Mouse (Mus musculus) limb, embryonic 14.5 days (tissue): ENCODE data around the gene Umodl1. TPM values are rescaled to one million over a fixed set of nuclear protein-coding genes. Genes with fewer than 3 reads are reported as not detected.

Experiments
- ATAC-seq: fragments of 200-750 bp; cut with Nextera tagmentation; 2 replicates; pipeline ENCODE4 v1.8.0; 2017; ENCODE audit warnings: low read depth, moderate number of reproducible peaks, moderate TSS enrichment; ENCODE audit not compliant: low FRiP score
- DNase-seq: peaks from one replicate; pipeline ENCODE4 v3.0.0-alpha.2; 2015; ENCODE audit warnings: low spot score
- H3K27ac ChIP-seq: fragments of 300-500 bp; sonication (generic); replicated peaks from 2 replicates; pipeline ENCODE4 v1.5.1; 2014; ENCODE audit warnings: low read depth, mild to moderate bottlenecking, low read length, moderate library complexity, mixed read lengths
- H3K27me3 ChIP-seq: fragments of 300-500 bp; sonication (generic); 2 replicates; pipeline ENCODE4 v1.6.1; 2014; ENCODE audit warnings: low read length, mixed read lengths; ENCODE audit not compliant: control insufficient read depth, insufficient read depth
- H3K36me3 ChIP-seq: fragments of 300-500 bp; sonication (generic); 2 replicates; pipeline ENCODE4 v1.6.1; 2014; ENCODE audit warnings: mild to moderate bottlenecking, low read length, moderate library complexity, mixed read lengths; ENCODE audit not compliant: control insufficient read depth, insufficient read depth
- H3K4me1 ChIP-seq: fragments of 300-500 bp; sonication (generic); 2 replicates; pipeline ENCODE4 v1.6.1; 2014; ENCODE audit warnings: antibody characterized with exemption, low read length, mixed read lengths; ENCODE audit not compliant: control insufficient read depth, insufficient read depth
- H3K4me2 ChIP-seq: fragments of 300-500 bp; sonication (generic); replicated peaks from 2 replicates; pipeline ENCODE4 v1.6.1; 2014; ENCODE audit warnings: low read depth, mild to moderate bottlenecking, low read length, moderate library complexity; ENCODE audit not compliant: severe bottlenecking
- H3K4me3 ChIP-seq: fragments of 300-500 bp; sonication (generic); replicated peaks from 2 replicates; pipeline ENCODE4 v1.5.1; 2014; ENCODE audit warnings: low read length
- H3K9ac ChIP-seq: fragments of 300-500 bp; sonication (generic); 2 replicates; pipeline ENCODE4 v1.6.1; 2014; ENCODE audit warnings: mild to moderate bottlenecking, low read depth, low read length, moderate library complexity; ENCODE audit not compliant: severe bottlenecking
- H3K9me3 ChIP-seq: fragments of 300-500 bp; sonication (generic); 2 replicates; pipeline ENCODE4 v1.6.1; 2016; ENCODE audit warnings: low read length; ENCODE audit not compliant: control insufficient read depth
- POLR2A ChIP-seq: fragments of 200-500 bp; IDR thresholded peaks from 2 replicates; pipeline ENCODE4 v1.8.0; 2012; ENCODE audit warnings: inconsistent platforms, mild to moderate bottlenecking, moderate library complexity, borderline replicate concordance; ENCODE audit not compliant: insufficient read depth, insufficient read length; ENCODE audit errors: extremely low read depth
- WGBS: fragments of 180-500 bp; shearing (Covaris S2); extraction: QIAGEN DNeasy Blood & Tissue Kit; methylation state at CpG from one replicate; pipeline ENCODE4 v1.1.7; 2014; 5-methylcytosine and 5-hydroxymethylcytosine counted together
- polyA plus RNA-seq, 2 experiments: library from polyadenylated mRNA; depleted of rRNA in 1 of 2; stranded (reverse) in 1 of 2; unstranded in 1 of 2; fragments of >200 nt; fragmentation: Nextera tagmentation in 1 of 2; extraction: Ambion mirVana in 1 of 2; gene quantifications; 2 replicates each; pipeline versions ENCODE4 v1.2.1 to v1.2.3; 2012 to 2014

The Umodl1 gene
- polyA plus RNA-seq, 2 experiments = 0.08 to 0.15 TPM

DNA sequence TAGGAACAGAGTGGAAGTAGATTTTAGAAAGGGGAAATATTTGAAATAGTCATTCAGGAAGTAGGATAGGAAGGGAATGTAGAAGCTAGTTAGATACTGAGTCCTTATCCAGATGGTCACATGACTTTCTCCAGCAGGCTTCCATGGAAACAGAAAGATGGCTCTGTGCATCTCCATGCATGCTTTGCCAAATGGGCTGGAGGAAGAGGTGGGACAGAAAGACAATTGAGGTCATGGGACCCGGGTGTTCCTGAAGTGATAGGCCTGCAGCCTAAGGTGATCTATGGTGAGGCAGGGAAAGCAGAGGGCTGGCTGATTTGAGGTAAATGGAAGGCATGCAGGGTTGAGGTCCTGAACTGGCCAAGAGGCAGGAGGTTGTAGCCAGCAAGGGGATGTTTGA lies 6.1 kb upstream of the Umodl1 start:
- no peaks in the 10 kb centered on the region for H3K27me3 ChIP-seq
- no peak overlapping the region for H3K4me2 ChIP-seq
- WGBS = 82% methylated on average over 1 of the region's 1 CpGs
- no peak overlapping the region for H3K4me3 ChIP-seq
- no peak overlapping the region for H3K27ac ChIP-seq
- DNase-seq = no peak
- no peaks in the 10 kb centered on the region for H3K36me3 ChIP-seq
- no peak for TF ChIP-seq POLR2A
- H3K9ac ChIP-seq = no peak overlapping the region
- H3K4me1 ChIP-seq = no peaks in the 10 kb centered on the region
- no peak for ATAC-seq
- no peaks in the 10 kb centered on the region for H3K9me3 ChIP-seq

DNA sequence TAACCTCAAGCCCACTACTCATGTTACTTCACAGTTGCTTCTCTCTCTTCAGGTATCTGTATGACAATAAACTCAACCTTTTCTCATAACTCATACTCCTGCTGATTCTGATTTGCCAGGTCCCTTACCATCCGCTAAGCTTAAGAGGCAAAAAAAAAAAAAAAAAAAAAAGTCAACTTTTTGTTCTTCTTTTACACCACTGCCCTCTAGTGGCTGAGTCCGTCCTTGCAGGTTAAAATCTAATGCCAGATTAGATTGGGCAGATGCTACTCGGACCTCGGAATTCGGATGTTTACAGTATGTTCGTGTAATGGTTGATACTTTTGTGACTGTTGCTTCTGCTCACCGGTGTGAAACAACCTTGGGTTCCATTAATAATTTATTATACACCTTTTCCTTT lies 3.7 kb upstream of the Umodl1 start:
- Histone ChIP-seq H3K36me3 (no peaks in the 10 kb centered on the region), H3K4me3 (no peak overlapping the region), H3K9me3 (no peaks in the 10 kb centered on the region), H3K9ac (no peak overlapping the region), H3K4me2 (no peak overlapping the region), H3K4me1 (no peaks in the 10 kb centered on the region), H3K27me3 (no peaks in the 10 kb centered on the region), H3K27ac (no peak overlapping the region)
- ATAC-seq (no peak), DNase-seq (peak; percentile 25)
- no peak for TF ChIP-seq POLR2A
- WGBS = 8% methylated on average over 7 of the region's 7 CpGs

DNA sequence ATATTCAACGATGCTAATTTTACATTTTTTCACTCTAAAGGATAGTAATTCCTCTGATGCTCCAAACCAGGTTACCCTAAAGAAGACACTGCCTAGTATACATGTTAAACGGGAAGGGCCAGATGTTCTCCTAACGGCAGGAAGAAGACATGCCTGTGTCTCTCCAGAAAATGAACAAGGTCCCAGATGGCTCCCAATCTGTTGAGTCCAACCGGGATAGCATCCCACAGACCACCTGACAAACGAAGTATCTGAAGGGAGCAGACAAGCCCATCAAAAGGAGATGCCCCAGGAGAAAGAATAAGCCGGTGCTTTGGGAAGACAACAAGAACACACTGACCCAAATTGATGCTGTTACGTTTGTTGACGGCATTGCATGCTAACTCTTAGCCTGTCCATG lies 2.8 kb upstream of the Umodl1 start:
- Histone ChIP-seq H3K27me3 (no peaks in the 10 kb centered on the region), H3K27ac (no peak overlapping the region), H3K4me2 (no peak overlapping the region), H3K4me3 (no peak overlapping the region), H3K9me3 (no peaks in the 10 kb centered on the region), H3K4me1 (no peaks in the 10 kb centered on the region), H3K36me3 (no peaks in the 10 kb centered on the region), H3K9ac (no peak overlapping the region)
- DNase-seq = no peak
- no peak for ATAC-seq
- WGBS = 65% methylated on average over 8 of the region's 8 CpGs
- no peak for TF ChIP-seq POLR2A

DNA sequence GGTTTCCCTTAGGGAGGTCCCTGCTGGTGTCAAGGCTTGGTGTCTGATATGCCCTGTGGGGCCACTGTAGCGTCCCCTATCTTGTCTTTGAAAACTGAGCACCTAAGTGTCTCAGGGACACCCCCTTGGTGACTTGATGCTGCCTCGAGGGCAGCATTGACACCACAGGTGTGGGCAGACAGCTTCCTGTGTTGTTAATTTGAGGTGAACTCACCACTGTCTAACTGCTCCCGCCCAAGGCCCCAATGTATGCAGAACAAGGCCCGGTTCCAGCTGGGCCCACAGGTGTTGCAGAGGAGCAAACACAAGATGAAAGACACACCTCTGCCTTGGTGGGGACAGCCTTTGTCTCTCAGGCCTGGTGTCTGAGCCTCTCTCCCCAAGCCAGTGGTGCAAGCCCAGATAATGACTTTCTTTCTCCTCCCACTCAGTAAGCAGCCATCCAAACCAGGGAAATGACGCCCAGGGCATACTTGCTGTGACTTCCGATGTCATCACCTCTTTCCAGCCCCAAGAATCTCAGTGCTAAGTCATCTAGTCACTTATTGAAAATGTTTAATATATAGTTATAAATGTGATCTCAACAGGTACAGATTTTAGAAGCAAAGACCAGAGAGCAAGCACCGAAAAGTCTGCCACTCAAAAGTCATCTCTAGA lies 7.6 kb downstream of the Umodl1 start:
- no peaks in the 10 kb centered on the region for H3K27me3 ChIP-seq
- H3K9ac ChIP-seq = no peak overlapping the region
- no peaks in the 10 kb centered on the region for H3K4me1 ChIP-seq
- H3K27ac ChIP-seq = no peak overlapping the region
- no peaks in the 10 kb centered on the region for H3K9me3 ChIP-seq
- H3K4me2 ChIP-seq = no peak overlapping the region
- H3K36me3 ChIP-seq = no peaks in the 10 kb centered on the region
- ATAC-seq (no peak), DNase-seq (no peak)
- no peak overlapping the region for H3K4me3 ChIP-seq
- WGBS = 51% methylated on average over 7 of the region's 7 CpGs
- TF ChIP-seq POLR2A = no peak

DNA sequence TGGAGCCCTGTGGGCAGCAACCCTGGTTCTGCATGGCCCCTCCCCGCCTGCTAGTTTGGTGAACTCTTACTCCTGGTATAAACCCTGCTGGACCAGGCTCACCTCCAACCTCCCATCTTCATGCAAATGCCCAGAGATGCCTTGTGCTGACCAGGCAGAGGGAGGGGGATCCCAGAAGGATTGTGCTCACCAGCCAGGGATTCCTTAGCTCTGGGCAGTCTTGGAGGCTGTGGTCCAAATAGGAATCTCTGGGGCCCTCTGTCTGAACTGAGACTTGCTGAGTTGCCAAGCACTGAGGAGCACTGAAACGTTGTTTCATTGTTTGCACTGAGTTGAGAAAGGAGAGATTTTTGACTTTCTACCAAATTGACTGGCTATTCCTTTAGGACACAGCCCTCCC lies 8.4 kb downstream of the Umodl1 start:
- no peaks in the 10 kb centered on the region for H3K36me3 ChIP-seq
- no peaks in the 10 kb centered on the region for H3K9me3 ChIP-seq
- no peak overlapping the region for H3K9ac ChIP-seq
- no peak for ATAC-seq
- no peak for DNase-seq
- no peak for TF ChIP-seq POLR2A
- H3K27ac ChIP-seq = no peak overlapping the region
- WGBS = 49% methylated on average over 2 of the region's 2 CpGs
- no peaks in the 10 kb centered on the region for H3K4me1 ChIP-seq
- no peak overlapping the region for H3K4me2 ChIP-seq
- no peak overlapping the region for H3K4me3 ChIP-seq
- no peaks in the 10 kb centered on the region for H3K27me3 ChIP-seq

DNA sequence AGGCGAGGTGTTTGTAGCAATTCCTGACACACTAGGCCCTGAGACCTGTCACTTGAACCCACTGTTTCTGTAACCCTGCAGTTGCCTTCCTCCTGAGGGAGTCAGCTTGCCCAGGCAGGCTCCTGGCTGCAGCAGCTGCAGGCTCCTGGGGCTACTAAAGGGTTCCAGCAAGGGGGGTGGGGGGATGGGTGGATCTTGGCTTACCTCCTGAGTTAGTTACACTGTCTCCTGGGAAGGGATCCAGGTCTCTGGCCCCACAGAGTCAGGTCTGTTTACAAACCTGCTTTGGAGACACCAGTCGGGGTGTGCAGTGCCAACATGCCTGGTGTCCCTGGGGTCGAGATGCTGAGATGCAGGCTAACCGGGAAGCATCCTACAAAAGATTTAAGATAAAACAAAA lies 15.5 kb downstream of the Umodl1 start:
- no peak for ATAC-seq
- DNase-seq = no peak
- Histone ChIP-seq H3K9me3 (no peaks in the 10 kb centered on the region), H3K4me3 (no peak overlapping the region), H3K4me2 (no peak overlapping the region), H3K9ac (no peak overlapping the region), H3K27me3 (no peaks in the 10 kb centered on the region), H3K36me3 (no peaks in the 10 kb centered on the region), H3K4me1 (no peaks in the 10 kb centered on the region), H3K27ac (no peak overlapping the region)
- WGBS = 45% methylated on average over 4 of the region's 4 CpGs
- TF ChIP-seq POLR2A = no peak
